Comparison of ENCODE assay signal across 16 mouse cellular contexts in the genomic region with DNA sequence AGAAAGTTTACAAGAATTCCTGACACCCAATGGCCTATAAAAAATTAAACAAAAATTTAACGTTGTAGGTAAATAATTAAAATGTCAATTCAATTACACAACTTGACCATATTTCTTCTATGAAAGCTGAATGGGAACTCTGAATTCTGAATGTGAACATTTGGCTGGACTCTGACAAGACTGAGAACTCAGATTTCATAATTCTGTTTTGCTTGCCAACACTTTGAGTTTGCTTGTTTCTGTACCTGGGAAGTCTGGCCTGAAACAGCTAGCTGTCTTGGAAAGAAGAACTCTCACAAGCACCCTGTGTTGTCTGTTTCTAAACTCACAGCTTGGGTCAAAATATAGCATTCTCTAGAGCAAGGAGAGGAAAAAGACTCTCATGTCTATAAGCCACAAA.
"Had no signal": no experiment of that assay in that cellular context is flagged by ENCODE, and none has a peak within 500 bp of the region (broad histone marks: within the 10 kb centered on the region; RNA-seq: fewer than 3 reads in every experiment).

No protein-coding gene starts in this region.

- H3K9ac ChIP-seq: intestine, embryonic 15.5 days; kidney, embryonic 15.5 days; limb, embryonic 13.5 days; liver, embryonic 13.5 days had no signal

- H3K27me3 ChIP-seq: intestine, embryonic 15.5 days; kidney, embryonic 15.5 days; limb, embryonic 13.5 days; liver, embryonic 13.5 days had no signal

- H3K9me3 ChIP-seq: intestine, embryonic 15.5 days; kidney, embryonic 15.5 days; limb, embryonic 10.5 days; limb, embryonic 13.5 days; liver, embryonic 13.5 days had no signal

- H3K36me3 ChIP-seq: intestine, embryonic 15.5 days; kidney, embryonic 15.5 days; limb, embryonic 10.5 days; limb, embryonic 13.5 days; liver, embryonic 13.5 days had no signal

- H3K4me2 ChIP-seq: intestine, embryonic 15.5 days; kidney, embryonic 15.5 days; limb, embryonic 13.5 days; liver, embryonic 13.5 days; midbrain, embryonic 11.5 days had no signal

- H3K4me3 ChIP-seq: intestine, embryonic 15.5 days; kidney, embryonic 15.5 days; limb, embryonic 10.5 days; limb, embryonic 13.5 days; liver, embryonic 13.5 days had no signal

- ATAC-seq: intestine, embryonic 15.5 days had no signal

- H3K4me1 ChIP-seq: intestine, embryonic 15.5 days; kidney, embryonic 15.5 days; liver, embryonic 13.5 days had no signal

- DNase-seq: kidney, adult 11 months; kidney, postnatal 10 days; liver; liver, embryonic 13.5 days; midbrain, embryonic 14.5 days; right cerebral cortex, postnatal 14 days; right cerebral cortex, postnatal 4 days; thymus, adult 2 months; thymus, postnatal 14 days; thymus, postnatal 4 days had no signal

- H3K27ac ChIP-seq: intestine, embryonic 15.5 days; kidney, embryonic 15.5 days; limb, embryonic 10.5 days; limb, embryonic 13.5 days; liver, embryonic 13.5 days; stomach, postnatal 0 days had no signal
